Mouse (Mus musculus) R1 (cell line): ENCODE measurements around the gene Sh2b2.
A peak's percentile ranks its signal among the peaks of the same experiment; 100 is the strongest.

Experiments
- DNase-seq: peaks from one replicate; pipeline ENCODE4 v3.0.0-alpha.2; 2018; ENCODE audit warnings: low read depth, low spot score

The Sh2b2 gene

DNA sequence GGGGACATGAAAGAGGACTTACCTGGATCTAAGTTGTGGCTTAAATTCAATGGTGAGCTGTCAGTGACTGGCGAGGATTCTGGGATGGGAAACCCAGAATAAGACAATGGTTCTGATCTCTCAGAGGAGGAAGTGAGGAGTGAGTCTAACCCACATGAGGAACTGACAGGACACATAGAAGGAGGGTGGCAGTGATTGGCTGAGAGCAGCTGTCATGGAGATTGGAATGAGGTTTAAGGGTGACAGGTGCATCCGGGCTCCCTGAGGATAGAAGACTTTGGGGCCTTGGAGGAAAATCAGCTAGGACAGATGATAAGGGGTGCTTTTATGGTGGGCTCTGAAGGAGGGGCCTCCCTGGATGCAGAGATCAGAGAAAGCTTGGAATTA is at the start of gene Sh2b2:
Gene Sh2b2 (minus strand): TSS at position 105 of the 387 bp plus-strand sequence.
- DNase-seq, result no peak

DNA sequence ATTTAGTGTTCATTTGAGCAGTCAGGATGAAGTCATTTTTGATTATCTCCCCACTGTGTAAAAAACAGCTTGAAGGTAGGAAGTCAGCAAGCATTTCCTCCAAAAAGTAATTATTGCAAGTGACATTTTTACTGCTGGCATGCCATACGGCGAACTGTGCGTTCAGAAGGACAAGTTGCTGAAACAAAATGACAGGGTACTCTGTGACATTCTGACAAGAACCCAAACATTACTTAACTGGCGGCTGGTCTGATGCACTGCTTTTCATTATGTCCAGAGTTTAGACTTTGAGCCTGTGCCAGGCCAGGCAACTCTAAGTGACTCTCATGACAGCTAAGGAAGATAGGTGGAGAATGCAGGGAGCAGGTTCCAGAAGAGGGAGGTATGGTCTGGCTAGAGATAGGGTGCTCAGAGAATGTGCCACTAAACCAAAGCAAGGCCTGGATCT is 46.6 kb upstream of the Sh2b2 start:
- no peak for DNase-seq

GRCm38 (mm10) chr5:136292361-136292760 is 46.0 kb upstream of the Sh2b2 start:
- no peak for DNase-seq

DNA sequence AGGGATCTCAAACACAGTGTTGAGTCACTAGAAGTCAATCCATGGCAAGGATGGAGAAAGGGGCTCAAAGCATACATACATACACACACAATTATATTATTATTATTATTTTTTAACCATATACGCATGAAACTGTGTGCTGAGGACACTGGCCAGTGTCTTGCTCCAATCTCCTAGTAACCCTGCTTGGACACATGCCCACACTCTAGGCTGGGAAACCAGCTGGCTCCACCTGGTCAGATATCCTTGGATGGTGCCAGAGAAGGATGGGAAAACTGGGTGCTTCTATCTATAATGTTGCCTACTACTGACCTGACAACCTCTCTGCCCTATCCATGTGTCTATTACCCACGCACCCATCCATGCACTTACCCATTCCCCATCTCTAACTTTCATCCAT is 45.2 kb upstream of the Sh2b2 start:
- DNase-seq, result no peak

GRCm38 (mm10) chr5:136289776-136290175 is 43.4 kb upstream of the Sh2b2 start:
- no peak for DNase-seq

DNA sequence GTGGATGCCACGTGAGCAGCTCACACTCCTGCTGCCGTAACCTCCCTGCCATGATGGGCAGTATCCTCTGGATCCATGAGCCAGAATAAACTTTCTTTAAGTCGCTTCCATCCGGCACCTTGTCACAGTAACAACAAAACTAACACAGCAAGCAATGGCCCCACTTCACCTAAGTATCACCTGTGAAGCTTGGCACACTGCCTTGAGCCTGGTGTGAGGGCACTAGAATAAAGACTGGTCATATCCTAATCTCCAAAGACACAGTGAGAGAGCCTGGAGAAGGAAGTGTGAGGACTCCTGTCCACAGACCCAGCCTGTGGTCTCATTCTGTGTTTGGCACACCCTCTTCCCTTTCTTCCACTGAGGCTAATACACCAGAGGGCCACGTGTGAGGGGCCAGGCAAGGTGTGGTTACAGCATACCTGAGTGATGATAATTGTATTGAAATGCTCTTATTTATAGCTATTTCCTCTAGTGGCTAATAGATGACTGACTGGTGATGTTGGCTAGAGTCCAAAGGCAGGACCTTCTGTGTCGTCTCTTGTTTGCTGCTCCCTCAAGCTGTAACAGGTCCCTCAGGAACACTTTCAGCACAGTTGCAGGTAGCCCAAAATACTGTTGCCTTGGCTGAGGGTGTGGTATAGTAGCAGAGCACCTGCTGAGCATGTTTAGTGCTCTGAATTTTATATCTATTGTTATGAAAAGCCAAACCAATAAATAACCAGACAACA is 42.2 kb upstream of the Sh2b2 start:
- no peak for DNase-seq

- DNase-seq, result no peak
Observed at GRCm38 (mm10) chr5:136286566-136286965, 40.2 kb upstream of the Sh2b2 start.

DNA sequence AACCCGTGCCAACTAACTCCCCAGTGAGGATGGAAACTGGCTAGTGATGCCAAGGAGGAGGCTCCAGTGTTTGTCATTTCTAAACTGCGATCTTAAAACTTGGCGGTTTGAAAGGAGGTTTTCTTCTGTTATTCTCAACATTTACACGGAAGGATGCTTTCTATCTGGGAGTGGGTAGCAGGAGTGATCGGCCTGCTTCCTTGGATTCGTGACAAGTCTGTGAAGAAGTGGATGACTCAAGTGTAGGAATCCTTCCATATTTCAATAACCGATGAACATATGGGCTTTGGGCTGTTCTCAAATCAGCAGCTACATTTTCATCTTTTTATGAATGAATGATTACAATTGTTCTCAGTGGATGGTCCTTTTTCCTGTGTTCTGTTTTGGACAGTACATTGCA is 38.8 kb upstream of the Sh2b2 start:
- DNase-seq, result no peak

DNA sequence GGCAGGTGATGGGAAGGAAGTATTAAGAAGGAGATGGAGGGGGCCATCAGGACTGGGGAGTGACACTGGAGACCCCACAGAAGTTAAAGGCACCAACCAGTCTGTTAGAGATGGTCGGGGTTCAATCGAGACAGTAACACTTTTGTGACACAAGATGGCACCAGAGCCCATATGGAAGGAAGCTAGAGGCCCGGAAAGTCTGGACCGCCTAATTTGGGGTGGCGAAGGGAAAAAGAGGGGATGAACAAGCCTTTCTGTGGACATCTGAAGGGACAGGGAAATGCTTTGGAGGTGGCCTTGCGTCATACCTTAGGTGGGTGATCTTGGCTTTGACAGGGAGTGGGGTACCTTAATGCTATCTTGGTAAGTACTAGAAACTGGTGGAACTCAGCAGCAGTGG is 35.0 kb upstream of the Sh2b2 start:
- DNase-seq, result peak; percentile 46

DNA sequence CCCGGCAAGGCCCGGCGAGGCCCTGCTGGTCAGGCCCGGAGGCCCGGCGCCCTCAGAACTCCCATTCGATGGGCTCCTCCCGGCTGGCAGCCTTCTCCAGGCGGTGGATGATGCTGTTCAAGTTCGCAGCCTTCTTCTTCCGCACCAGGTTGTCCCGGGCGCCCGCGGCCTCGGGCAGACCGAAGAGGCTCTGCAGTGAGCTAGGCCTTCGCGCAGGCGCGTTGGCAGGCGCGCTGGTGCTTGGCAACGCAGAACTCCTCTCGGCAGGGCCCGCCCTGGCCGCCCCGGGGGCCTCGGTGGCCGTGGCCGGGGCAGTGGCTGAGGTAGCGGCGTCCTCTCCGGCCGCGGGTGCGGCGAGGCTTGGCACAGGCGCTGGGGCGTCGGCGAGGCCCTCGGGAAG is 28.4 kb upstream of the Sh2b2 start:
- peak; percentile 84 for DNase-seq

DNA sequence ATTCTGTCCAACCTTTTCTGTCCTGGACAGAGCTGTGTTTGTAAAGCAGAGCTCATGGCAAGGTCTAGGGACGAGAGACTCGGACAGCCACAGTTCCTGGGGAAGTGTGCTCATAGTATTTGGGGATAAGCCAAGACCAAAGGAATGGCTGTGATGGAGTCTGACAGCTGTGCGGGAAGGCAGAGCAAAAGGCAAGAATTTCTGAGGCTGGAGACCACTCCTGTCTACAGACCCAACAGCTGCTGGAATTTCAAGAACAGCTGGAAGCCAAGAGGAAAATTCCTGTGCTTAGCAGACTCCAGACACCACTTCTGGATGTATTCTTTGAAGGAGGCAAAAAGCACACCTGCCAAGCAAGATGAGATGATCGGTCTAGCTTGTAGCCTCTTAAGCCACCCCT is 23.6 kb upstream of the Sh2b2 start:
- DNase-seq, result peak; percentile 85

- DNase-seq, result no peak
Observed at GRCm38 (mm10) chr5:136266077-136266476, 19.7 kb upstream of the Sh2b2 start.

DNA sequence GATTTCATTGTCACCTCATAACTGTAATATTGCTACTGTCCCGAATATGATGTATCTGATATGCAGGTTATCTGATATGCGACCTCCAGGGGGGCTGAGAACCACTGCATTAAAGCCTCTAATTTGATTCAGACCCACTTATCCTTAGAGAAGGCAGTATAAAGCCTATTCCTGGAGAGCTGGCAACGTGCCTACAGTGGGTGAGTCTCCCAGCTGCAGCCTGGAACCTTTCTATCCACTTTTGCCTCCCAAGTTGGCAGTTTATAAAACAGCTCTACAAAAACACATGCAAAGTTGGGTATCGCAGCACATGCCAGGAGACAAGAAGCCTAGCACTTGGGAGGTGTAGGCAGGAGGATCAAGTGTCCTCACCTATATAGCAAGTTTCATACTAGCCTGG is 17.0 kb upstream of the Sh2b2 start:
- no peak for DNase-seq

GRCm38 (mm10) chr5:136258919-136259318 is 12.6 kb upstream of the Sh2b2 start:
- DNase-seq, result peak; percentile 76

DNA sequence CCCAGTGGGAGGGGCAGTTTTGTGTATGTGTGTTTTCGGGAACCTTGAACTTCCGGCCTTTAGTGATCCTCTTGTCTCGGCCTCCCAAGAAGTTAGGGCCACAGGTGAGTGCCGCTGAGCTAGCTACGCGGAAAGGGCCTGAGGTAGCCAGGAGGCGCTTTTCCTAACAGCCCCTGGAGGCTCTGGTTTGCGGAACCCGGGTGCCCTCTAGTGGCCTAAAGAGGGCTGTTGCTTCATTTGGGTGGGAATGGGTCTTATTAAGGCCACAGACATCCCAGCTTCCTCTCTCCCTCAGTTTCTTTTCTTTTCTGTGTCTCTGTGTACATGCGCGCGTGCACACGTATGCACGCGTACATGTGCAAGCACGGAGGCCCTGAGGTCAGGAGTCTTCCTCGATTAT is 6.5 kb upstream of the Sh2b2 start:
- peak; percentile 91 for DNase-seq

GRCm38 (mm10) chr5:136251004-136251403 is 4.6 kb upstream of the Sh2b2 start:
- peak; percentile 75 for DNase-seq

GRCm38 (mm10) chr5:136248441-136248840 is 2.1 kb upstream of the Sh2b2 start:
- DNase-seq, result no peak

DNA sequence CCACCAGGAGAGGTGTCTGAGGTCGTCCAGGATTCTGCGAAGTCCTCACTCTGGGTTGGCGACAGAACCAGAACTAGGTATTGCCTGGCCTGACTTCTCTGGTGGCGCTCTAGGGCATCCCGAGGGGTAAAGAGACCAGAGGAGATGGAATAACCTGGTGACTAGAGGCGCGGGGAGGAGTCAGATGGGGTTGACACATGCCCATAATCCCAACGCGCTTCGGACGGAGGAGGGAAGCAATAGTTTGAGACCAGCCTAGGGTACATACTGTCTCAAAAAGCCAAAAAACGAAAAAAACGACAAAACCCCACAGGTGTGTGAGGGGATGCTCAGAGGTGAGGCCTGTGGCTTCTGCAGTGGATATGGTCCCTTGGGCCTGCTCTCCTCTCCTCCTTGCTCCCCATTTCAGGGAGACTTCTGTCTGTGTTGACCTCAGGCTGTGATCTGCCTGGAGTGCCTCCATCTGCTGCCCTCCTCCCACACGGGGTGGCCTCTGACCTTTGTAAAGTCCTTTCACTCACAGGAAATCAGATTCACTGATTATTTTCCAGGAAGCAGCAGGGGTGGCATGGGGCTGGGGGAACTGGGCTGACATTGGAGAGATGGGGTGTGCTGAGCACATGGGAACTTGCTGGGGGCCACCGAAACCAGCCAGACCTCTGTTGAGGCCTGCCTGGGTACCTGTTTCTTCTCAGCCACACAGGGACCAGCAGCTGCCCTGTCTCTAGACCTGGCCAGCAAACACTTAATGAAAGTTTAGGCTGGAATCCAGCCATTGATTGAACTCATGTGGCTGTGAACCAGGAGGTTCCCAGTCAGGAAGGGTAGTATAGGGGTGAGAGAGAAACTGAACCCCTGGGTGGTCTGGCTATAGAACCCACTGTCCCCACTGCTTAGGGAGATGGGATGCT is 560 bp downstream of the Sh2b2 start:
- no peak for DNase-seq

DNA sequence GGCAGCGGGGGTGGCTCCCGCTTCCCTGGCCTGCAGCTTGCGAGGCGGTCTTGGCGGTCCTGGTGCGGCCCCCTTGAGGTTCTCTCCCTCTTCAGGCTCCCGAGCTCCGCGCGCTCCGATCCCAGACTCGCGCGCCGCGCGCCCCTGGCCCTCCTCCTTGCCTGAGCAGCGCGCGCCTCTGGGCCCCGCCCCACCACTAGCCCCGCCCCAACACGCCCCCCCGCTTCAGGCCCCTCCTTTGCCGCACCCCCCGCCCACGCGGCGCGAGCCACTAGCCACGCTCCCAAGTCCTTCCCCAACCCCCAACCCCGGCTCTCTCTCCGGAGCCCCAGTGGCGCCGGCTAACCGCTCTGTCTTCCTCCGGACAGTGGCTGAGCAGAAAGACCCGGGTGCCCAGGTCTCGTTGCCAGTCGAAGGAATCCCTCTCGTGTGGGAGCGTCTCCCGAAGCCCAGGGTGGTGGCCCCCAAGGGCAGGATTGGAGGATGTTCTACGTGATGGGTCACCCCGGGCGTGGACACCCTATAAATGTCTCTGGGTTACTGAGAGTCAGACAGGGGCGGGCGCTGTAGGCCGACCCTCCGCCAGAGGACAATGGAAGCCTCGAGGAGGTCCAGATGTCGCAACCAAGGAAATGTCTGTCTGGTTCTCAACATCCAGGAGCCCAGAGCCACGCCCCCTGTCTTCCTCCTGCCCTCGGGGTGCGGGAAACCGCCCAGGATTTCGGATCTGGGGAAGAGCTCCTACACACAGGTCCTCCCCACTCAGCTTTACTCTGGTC is 1.4 kb downstream of the Sh2b2 start:
- peak; percentile 86 for DNase-seq

DNA sequence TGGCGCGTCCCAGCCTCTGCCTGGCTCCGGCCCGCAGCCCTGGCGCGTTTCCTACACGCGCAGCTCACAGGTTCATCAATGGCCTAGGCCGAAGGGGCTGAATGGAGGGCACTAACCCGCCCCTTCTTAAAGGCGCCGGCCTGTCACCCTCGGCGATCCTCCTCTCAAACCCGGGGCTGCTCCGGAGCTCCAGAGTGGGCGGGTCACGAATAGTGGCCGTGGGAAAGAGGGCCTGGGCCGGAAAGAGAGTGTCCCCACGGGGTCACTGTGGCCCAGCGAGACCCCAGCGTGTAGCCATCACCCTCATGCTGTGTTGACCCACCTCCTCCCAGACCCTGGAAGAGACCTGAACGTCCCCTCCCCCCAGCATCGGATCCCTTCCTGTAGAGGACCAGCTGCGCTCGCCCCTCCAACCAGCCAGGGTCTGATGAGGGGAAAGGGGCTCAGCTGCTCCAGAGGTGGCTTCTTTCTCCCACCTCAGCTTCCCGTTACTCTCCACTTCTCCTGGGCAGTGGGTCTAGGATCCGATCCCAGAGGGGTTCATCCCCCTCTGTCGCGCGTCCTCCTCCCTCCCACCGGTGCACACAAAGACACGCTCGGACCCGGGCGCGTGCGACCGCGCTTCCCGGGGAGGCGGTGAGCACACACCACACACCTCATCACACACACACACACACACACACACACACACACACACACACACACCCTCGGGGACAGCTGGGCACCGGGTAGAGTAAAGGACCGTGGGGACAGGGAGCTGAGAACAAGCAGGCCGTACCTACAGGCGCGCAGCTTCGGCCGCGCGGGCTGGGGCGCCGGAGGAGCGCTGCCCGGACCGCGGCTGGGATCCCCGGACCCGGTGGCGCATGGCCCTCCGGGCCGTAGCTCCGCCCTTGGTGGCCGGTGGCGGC is 2.2 kb downstream of the Sh2b2 start:
- peak; percentile 46 for DNase-seq

DNA sequence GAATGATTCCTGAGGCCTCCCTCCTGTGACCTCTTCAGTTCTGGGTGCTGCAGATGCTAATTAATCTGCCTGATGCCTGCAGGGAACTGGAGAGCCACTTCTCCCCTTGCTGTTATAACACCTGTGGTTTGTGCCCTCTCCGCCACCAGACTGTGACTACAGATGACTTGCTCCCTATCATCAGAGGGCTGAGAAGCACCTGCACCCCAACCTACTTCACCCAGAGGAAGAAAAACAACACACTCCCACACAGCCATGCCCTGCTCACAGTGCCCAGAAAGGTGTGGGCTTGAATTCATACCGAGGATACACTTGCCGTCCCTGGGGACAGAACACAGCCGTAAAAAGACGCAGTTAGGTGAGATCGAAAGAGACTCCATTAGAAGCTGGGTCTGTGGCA is 5.2 kb downstream of the Sh2b2 start:
- DNase-seq, result no peak
